8 mouse cellular contexts compared by ENCODE assay signal in genomic region chr7:19362276-19362675, GRCm38 (mm10). TPM values are rescaled to one million over a fixed set of nuclear protein-coding genes. Genes with fewer than 3 reads are reported as not detected.
DNase-seq lines count a peak whose midpoint lies in the region; ATAC-seq and TF ChIP-seq lines count a peak whose summit lies in the region.

No protein-coding gene starts in this region.

- H3K27ac ChIP-seq in gastrocnemius, adult 2 months = peak overlapping the region; percentile 94
- H3K27ac ChIP-seq in ES-Bruce4 (ENCODE audit: insufficient read depth, low read length) = no peak overlapping the region
- peak overlapping the region; percentile 96 for H3K27ac ChIP-seq in heart, embryonic 13.5 days (replicated peaks)
- no peak overlapping the region for H3K27ac ChIP-seq in liver, embryonic 13.5 days
- H3K27ac ChIP-seq in thymus, adult 2 months (ENCODE audit: control insufficient read depth, insufficient read depth, low read length) = no peak overlapping the region

- no peaks in the 10 kb centered on the region; the same call in 1 of the 2 replicates for H3K36me3 ChIP-seq in ES-Bruce4 (ENCODE audit: control insufficient read depth, insufficient read depth, low read length, poor library complexity, severe bottlenecking)
- peaks cover 14% of the 10 kb centered on the region for H3K36me3 ChIP-seq in heart, embryonic 13.5 days
- H3K36me3 ChIP-seq in liver, embryonic 13.5 days = peaks cover 7% of the 10 kb centered on the region
- no peaks in the 10 kb centered on the region for H3K36me3 ChIP-seq in thymus, adult 2 months (ENCODE audit: control insufficient read depth, insufficient read depth, low read length)

- DNase-seq in gastrocnemius, adult 2 months = no peak
- no peak for DNase-seq in gastrocnemius, adult 8-10 months (ENCODE audit: low spot score in 2 of 2)
- no peak for DNase-seq in liver, embryonic 13.5 days
- DNase-seq in natural killer cell, adult 2 months (ENCODE audit: low spot score in 2 of 2) = no peak
- no peak for DNase-seq in spleen, adult 12 weeks (ENCODE audit: low spot score)
- DNase-seq in thymus, adult 2 months = no peak

- peaks cover 1% of the 10 kb centered on the region for H3K4me1 ChIP-seq in ES-Bruce4 (ENCODE audit: control insufficient read depth, insufficient read depth, low read length)
- peaks cover 49% of the 10 kb centered on the region for H3K4me1 ChIP-seq in heart, embryonic 13.5 days
- H3K4me1 ChIP-seq in liver, embryonic 13.5 days (replicated peaks) = peaks cover 58% of the 10 kb centered on the region
- H3K4me1 ChIP-seq in thymus, adult 2 months (replicated peaks; ENCODE audit: control insufficient read depth, insufficient read depth, low read length) = peaks cover 22% of the 10 kb centered on the region

- intact Hi-C loops in gastrocnemius, adult 2 months (cut with DNase I) = loop anchor here (5.0 kb wide), 2 partner anchors 65 to 130 kb away; no protein-coding TSS in a partner anchor

- no peak for TF ChIP-seq EP300 in ES-Bruce4 (IDR thresholded peaks at IDR 0.05; ENCODE audit: insufficient read depth, low read depth, low read length)

- TF ChIP-seq CTCF in gastrocnemius, adult 2 months (IDR thresholded peaks at IDR 0.05) = no peak
- TF ChIP-seq CTCF in ES-Bruce4 (IDR thresholded peaks at IDR 0.05; ENCODE audit: low read depth, low read length) = no peak
- TF ChIP-seq CTCF in thymus, adult 2 months (IDR thresholded peaks at IDR 0.05; ENCODE audit: borderline replicate concordance, control insufficient read depth, extremely low read depth, insufficient read depth, low read length, poor library complexity) = no peak

- H3K4me2 ChIP-seq in heart, embryonic 13.5 days = peak overlapping the region; percentile 99
- H3K4me2 ChIP-seq in liver, embryonic 13.5 days = peak overlapping the region; percentile 100

- no peaks in the 10 kb centered on the region for H3K27me3 ChIP-seq in ES-Bruce4 (ENCODE audit: control insufficient read depth, insufficient read depth, low read length, poor library complexity, severe bottlenecking)
- no peaks in the 10 kb centered on the region for H3K27me3 ChIP-seq in heart, embryonic 13.5 days (replicated peaks)
- H3K27me3 ChIP-seq in liver, embryonic 13.5 days = no peaks in the 10 kb centered on the region
- no peaks in the 10 kb centered on the region; the same call in 1 of the 2 replicates for H3K27me3 ChIP-seq in thymus, adult 2 months (ENCODE audit: control insufficient read depth, insufficient read depth, low read length)

- H3K4me3 ChIP-seq in gastrocnemius, adult 2 months = peak overlapping the region; percentile 88
- H3K4me3 ChIP-seq in ES-Bruce4 (ENCODE audit: low read depth, low read length) = no peak overlapping the region
- peak overlapping the region; percentile 62 for H3K4me3 ChIP-seq in heart, embryonic 13.5 days
- no peak overlapping the region for H3K4me3 ChIP-seq in liver, embryonic 13.5 days (replicated peaks)
- no peak overlapping the region for H3K4me3 ChIP-seq in thymus, adult 2 months (ENCODE audit: control insufficient read depth, insufficient read depth, low read length)

- peak; percentile 6; the same call in 1 of the 2 replicates for ATAC-seq in heart, embryonic 13.5 days (ENCODE audit: extremely low read depth, insufficient number of reproducible peaks, low FRiP score, low TSS enrichment)
- no peak for ATAC-seq in liver, embryonic 13.5 days (ENCODE audit: low read depth)

- 0 out of 2 replicates have a peak overlapping the region, but pooled peaks have one; percentile 61 for H3K9ac ChIP-seq in ES-Bruce4 (ENCODE audit: low read depth, poor library complexity, severe bottlenecking)
- peak overlapping the region; percentile 83 for H3K9ac ChIP-seq in heart, embryonic 13.5 days
- 0 out of 2 replicates have a peak overlapping the region, but pooled peaks have one; percentile 78 for H3K9ac ChIP-seq in liver, embryonic 13.5 days

- 21% methylated on average over 4 of the region's 4 CpGs for WGBS in heart, embryonic 13.5 days
- 44% methylated on average over 4 of the region's 4 CpGs for WGBS in liver, embryonic 13.5 days (ENCODE audit: insufficient replicate concordance)
- 87% methylated on average over 4 of the region's 4 CpGs for WGBS in thymus, adult 2 months

- TF ChIP-seq POLR2A in ES-Bruce4 (IDR thresholded peaks at IDR 0.05; ENCODE audit: insufficient read depth, low read length) = no peak
- TF ChIP-seq POLR2A in thymus, adult 2 months (IDR thresholded peaks at IDR 0.05; ENCODE audit: control insufficient read depth, extremely low read depth, insufficient read depth, low read length, poor library complexity) = no peak

- no peaks in the 10 kb centered on the region for H3K9me3 ChIP-seq in ES-Bruce4 (replicated peaks; ENCODE audit: control insufficient read depth, insufficient read depth, low read length, poor library complexity, severe bottlenecking)
- no peaks in the 10 kb centered on the region for H3K9me3 ChIP-seq in heart, embryonic 13.5 days
- H3K9me3 ChIP-seq in liver, embryonic 13.5 days (replicated peaks) = no peaks in the 10 kb centered on the region

RNA-seq across cellular contexts. Expression of gene Ppp1r13l, which starts 2.7 kb away (rescaled TPM):
- total RNA-seq in gastrocnemius, adult 2 months (2021) = 1 to 10 TPM; 2.1 to 4.9 TPM
- total RNA-seq in gastrocnemius, adult 8-10 months (2022) = 1 to 10 TPM; 2.8 to 6.3 (median 4.1) TPM
- polyA plus RNA-seq in ES-Bruce4 (2011; ENCODE audit: insufficient read depth, insufficient read length, low read depth, missing spikeins) = 21.9 and 25.5 TPM in 2 replicates
- 12.8 and 13.0 TPM in 2 replicates for polyA plus RNA-seq in heart, embryonic 13.5 days (2015; fragmentation: Nextera tagmentation; extraction: Ambion mirVana)
- 1.1 and 1.2 TPM in 2 replicates for polyA plus RNA-seq in liver, embryonic 13.5 days (2015; fragmentation: Nextera tagmentation; extraction: Ambion mirVana)
- 13.6 and 14.2 TPM in 2 replicates for polyA plus RNA-seq in thymus, adult 2 months (2012; rRNA removed)

RNA-seq across cellular contexts. Expression of gene Cd3eap, which starts 3.0 kb away (rescaled TPM):
- total RNA-seq in gastrocnemius, adult 2 months (2021) = 10 to 100 TPM; 11.4 to 11.5 TPM
- 10 to 100 TPM in 3 of 4 experiments, 1 to 10 TPM in 1; 8.9 to 13.9 (median 11.2) TPM for total RNA-seq in gastrocnemius, adult 8-10 months (2022)
- 14.6 and 16.8 TPM in 2 replicates for polyA plus RNA-seq in ES-Bruce4 (2011; ENCODE audit: insufficient read depth, insufficient read length, low read depth, missing spikeins)
- 17.4 and 19.8 TPM in 2 replicates for polyA plus RNA-seq in heart, embryonic 13.5 days (2015; fragmentation: Nextera tagmentation; extraction: Ambion mirVana)
- polyA plus RNA-seq in liver, embryonic 13.5 days (2015; fragmentation: Nextera tagmentation; extraction: Ambion mirVana) = 15.0 and 16.3 TPM in 2 replicates
- polyA plus RNA-seq in thymus, adult 2 months (2012; rRNA removed) = 7.5 and 8.0 TPM in 2 replicates

RNA-seq across cellular contexts. Expression of gene Ercc1, which starts 17.7 kb away (rescaled TPM):
- 10 to 100 TPM; 28.1 to 30.4 TPM for total RNA-seq in gastrocnemius, adult 2 months (2021)
- 10 to 100 TPM; 27.1 to 33.7 (median 28.7) TPM for total RNA-seq in gastrocnemius, adult 8-10 months (2022)
- 38.1 and 43.7 TPM in 2 replicates for polyA plus RNA-seq in ES-Bruce4 (2011; ENCODE audit: insufficient read depth, insufficient read length, low read depth, missing spikeins)
- polyA plus RNA-seq in heart, embryonic 13.5 days (2015; fragmentation: Nextera tagmentation; extraction: Ambion mirVana) = 62.6 and 62.7 TPM in 2 replicates
- 19.1 and 21.0 TPM in 2 replicates for polyA plus RNA-seq in liver, embryonic 13.5 days (2015; fragmentation: Nextera tagmentation; extraction: Ambion mirVana)
- 62.3 and 63.6 TPM in 2 replicates for polyA plus RNA-seq in thymus, adult 2 months (2012; rRNA removed)

RNA-seq across cellular contexts. Expression of gene Ercc2, which starts 19.5 kb away (rescaled TPM):
- total RNA-seq in gastrocnemius, adult 2 months (2021) = 10 to 100 TPM in 1 of 2 experiments, 1 to 10 TPM in 1; 8.5 to 10.7 TPM
- 10 to 100 TPM in 2 of 4 experiments, 1 to 10 TPM in 2; 7.5 to 14.9 (median 10.4) TPM for total RNA-seq in gastrocnemius, adult 8-10 months (2022)
- 22.6 and 28.5 TPM in 2 replicates for polyA plus RNA-seq in ES-Bruce4 (2011; ENCODE audit: insufficient read depth, insufficient read length, low read depth, missing spikeins)
- polyA plus RNA-seq in heart, embryonic 13.5 days (2015; fragmentation: Nextera tagmentation; extraction: Ambion mirVana) = 11.8 and 12.2 TPM in 2 replicates
- polyA plus RNA-seq in liver, embryonic 13.5 days (2015; fragmentation: Nextera tagmentation; extraction: Ambion mirVana) = 8.6 and 9.9 TPM in 2 replicates
- 134 and 137 TPM in 2 replicates for polyA plus RNA-seq in thymus, adult 2 months (2012; rRNA removed)

RNA-seq across cellular contexts. Expression of gene Klc3, which starts 41.6 kb away (rescaled TPM):
- total RNA-seq in gastrocnemius, adult 2 months (2021) = under 1 TPM; 0.18 to 0.39 TPM
- under 1 TPM in 3 of 4 experiments, not detected in 1; 0.21 to 0.40 (median 0.24) TPM for total RNA-seq in gastrocnemius, adult 8-10 months (2022)
- 17.6 and 18.7 TPM in 2 replicates for polyA plus RNA-seq in ES-Bruce4 (2011; ENCODE audit: insufficient read depth, insufficient read length, low read depth, missing spikeins)
- 4.8 and 5.5 TPM in 2 replicates for polyA plus RNA-seq in heart, embryonic 13.5 days (2015; fragmentation: Nextera tagmentation; extraction: Ambion mirVana)
- 0.31 and 0.70 TPM in 2 replicates for polyA plus RNA-seq in liver, embryonic 13.5 days (2015; fragmentation: Nextera tagmentation; extraction: Ambion mirVana)
- 73.1 and 87.0 TPM in 2 replicates for polyA plus RNA-seq in thymus, adult 2 months (2012; rRNA removed)

Comparison
In these comparisons a context has a peak if more than half of its experiments do, and no peak if none do; other contexts are left out.
1. H3K27ac ChIP-seq: peak in gastrocnemius, adult 2 months (single experiment) and heart, embryonic 13.5 days (single experiment); none in ES-Bruce4 (single experiment), liver, embryonic 13.5 days (single experiment) and thymus, adult 2 months (single experiment).
2. H3K4me3 ChIP-seq: peak in gastrocnemius, adult 2 months (single experiment) and heart, embryonic 13.5 days (single experiment); none in ES-Bruce4 (single experiment), liver, embryonic 13.5 days (single experiment) and thymus, adult 2 months (single experiment).
3. Peak in every context shown above with its lines, with median percentiles within 50 percentile points of each other: H3K9ac ChIP-seq.